Mouse (Mus musculus) forebrain, embryonic 11.5 days (tissue): ENCODE results near the gene Gm12790. TPM values are rescaled to one million over a fixed set of nuclear protein-coding genes. Genes with fewer than 3 reads are reported as not detected.

Source experiments
- polyA plus RNA-seq: library from polyadenylated mRNA; unstranded; fragments of >200 nt; fragmentation: Nextera tagmentation; extraction: Ambion mirVana; gene quantifications from 2 replicates; pipeline ENCODE4 v1.2.1, GENCODE M21; 2014

Gene Gm12790
- polyA plus RNA-seq, 1 experiment from 2014 or later, result not detected

Other genes with a start within 250 kb of the Gm12790 start
- not detected in 2 replicates for gene B020004J07Rik, start 137.0 kb downstream of the Gm12790 start, polyA plus RNA-seq
- not detected in 2 replicates for gene C130073F10Rik, start 87.3 kb downstream of the Gm12790 start, polyA plus RNA-seq
- gene Gm12800, start 71.9 kb downstream of the Gm12790 start, polyA plus RNA-seq, result not detected in 2 replicates
- gene Gm12794, start 40.6 kb downstream of the Gm12790 start, polyA plus RNA-seq, result not detected in 2 replicates
- gene Gm12789, start 5.6 kb upstream of the Gm12790 start, polyA plus RNA-seq, result not detected in 2 replicates
- 7.7 and 7.8 TPM in 2 replicates for gene Pde4b, start 106.5 kb upstream of the Gm12790 start, polyA plus RNA-seq